Mouse (Mus musculus): ENCODE results near the gene Idnk.
"Not testable (repeated sequence)": the region's sequence is repeated elsewhere in the genome, so short reads cannot be mapped to it uniquely, and the experiment has no call there.

The Idnk gene

DNA sequence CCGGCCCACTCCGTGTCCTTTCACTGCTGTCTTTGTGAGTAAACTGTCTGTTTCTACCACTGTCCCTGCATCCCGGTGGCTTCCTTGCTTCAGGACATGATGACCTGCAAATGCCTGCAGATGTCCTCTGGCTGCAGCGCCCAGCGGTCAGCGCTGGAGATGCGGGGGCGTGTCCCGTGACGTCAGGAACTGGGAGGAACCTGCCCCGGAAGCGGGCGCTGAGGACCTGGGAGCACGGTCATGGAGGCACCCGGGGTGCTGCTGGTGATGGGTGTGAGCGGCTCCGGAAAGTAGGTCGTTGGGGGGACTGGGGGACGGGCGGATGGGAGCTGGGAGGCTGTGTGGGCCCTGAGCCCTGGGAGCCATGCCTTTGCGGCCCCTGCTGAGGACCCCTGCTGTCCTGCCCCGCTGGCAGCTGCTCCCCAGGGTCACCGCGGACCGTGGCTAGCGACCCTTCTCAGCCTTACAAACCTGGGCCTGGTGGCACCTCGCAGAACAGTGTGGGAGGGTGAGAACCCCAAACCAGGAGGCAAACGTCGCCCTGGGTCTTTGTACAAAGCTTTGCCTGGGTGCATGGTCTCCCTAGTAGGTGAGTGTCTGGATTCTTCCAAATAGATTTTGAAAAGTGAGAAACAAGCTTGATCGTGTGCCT is at the start of gene Idnk:
TSS of gene Idnk (plus strand) at position 203 of the 652 bp plus-strand sequence.
- peak; percentile 85 to 91 for DNase-seq

DNA sequence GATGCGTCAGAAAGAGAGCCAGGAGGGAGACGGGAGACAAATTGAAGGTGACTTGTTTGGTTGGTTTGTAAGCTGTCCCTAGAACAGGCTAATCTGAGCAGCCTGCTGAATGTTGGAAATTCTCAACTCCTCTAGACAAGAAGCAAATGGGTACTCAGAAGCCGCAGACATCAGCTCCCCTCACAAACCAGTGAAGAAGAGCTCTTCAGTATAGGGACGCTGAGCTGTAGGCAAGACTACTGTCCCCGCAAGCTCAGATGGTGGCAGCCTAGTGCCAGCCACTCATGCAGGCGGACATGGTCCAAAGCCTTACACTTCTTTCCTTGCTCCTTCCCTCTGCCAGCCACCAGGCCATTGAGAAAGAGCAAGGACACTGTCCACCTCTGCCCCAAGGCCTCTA is 46.1 kb upstream of the Idnk start:
- DNase-seq, result peak; percentile 58 to 61

DNA sequence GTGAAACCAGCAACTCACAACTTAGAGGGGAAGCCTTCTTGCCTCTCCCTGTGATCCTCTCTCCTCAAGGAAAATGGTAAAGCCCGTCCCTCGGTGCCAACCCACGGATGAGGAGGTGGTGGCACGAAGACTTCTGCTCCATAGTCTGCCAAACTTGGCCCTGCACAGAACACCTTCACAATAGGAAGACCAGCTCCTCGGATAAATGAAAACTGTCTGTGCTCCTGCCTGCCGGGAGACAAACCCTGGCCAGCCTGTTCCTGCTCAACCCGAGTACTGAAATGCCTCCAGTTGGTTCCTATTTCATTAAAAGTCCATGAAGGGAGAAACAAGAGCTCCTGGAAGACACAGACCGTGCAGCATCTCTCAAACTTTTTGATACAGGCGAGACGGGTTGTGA is 45.3 kb upstream of the Idnk start:
- peak in 1 of 2 experiments; percentile 33 for DNase-seq

DNA sequence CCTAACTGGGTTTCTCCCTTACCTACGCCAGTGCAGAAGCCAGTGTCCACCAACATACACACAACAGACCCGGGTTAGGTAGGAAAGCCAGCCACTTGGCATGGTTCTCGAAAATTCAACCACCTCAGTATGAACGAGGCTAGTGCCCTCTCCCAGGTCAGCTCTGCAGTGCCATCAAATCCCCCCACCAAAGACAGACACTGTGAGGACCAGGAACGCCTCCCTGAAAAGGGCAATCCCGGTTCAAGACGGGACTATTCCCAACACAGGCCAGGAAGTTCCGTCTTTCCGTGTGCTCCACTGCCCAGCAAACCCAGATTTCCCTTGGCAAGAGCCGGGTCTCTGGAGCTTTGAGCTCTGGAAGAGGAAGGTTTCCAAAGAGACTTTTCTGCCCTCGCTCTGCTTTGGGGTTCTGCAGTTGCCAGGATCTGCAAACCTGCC is 44.8 kb upstream of the Idnk start:
- peak; percentile 50 to 69 for DNase-seq

DNA sequence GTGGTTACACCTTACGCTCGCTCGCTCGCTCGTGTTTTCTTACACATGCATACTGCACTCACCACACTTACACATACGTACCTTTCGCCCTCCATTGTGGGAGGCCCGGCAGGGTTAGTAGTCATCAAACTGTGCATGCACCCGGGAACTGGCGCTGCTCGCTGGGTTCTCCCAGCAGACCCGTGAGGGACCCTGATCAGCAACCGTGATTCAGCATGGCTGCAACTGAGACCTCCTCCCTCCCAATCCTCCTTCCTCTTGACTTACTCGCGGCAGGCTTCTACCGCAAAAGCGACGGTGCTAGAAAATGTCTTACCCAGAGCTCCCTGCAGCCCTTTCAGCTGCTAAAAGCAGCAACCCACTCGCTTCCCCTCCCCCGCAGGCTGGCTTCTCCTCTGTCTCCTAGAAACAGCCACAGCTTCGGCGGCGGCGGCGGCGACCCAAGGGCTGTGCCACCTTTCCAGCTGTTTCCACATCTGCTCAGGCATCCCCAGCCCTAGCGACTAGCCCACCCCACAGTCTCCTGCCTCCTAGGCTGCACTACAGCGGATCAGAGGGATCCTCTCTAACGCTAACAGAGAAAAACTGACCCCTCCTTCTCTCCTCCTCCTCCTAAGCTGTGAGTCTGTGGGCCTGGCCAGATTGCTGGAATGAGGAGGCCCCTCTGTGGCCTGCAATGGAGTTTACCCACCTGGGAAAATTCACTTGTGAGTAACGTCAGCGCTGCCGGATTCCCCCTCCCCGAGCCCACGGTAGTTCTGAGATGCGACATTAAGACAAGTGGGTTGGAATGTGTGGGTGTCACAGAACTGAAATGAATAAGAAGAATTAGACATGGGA is 44.2 kb upstream of the Idnk start, which contains the start of gene Klhl3:
TSS of gene Klhl3 (minus strand) at position 532 of the 840 bp plus-strand sequence.
- DNase-seq, result peak; percentile 83 to 85

DNA sequence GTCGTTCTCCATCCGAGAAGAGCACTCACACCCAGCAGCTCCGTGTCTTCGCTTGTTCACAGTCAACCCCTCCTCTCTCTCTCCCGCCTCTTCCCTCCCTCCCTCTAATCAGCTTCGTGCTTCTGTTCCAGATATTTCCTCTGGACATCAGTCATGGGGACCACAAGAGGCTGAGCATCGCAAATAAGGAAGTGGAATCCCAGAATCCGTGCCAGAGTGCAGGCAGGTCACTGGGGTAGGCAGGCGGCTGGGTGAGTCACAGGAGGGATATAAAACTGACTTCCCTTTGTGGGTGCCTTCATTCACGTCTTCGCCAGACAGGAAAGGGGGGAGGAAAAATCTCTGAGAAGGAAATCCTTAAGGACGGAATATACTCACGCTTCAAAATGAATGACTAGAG is 42.2 kb upstream of the Idnk start:
- DNase-seq, result no peak

DNA sequence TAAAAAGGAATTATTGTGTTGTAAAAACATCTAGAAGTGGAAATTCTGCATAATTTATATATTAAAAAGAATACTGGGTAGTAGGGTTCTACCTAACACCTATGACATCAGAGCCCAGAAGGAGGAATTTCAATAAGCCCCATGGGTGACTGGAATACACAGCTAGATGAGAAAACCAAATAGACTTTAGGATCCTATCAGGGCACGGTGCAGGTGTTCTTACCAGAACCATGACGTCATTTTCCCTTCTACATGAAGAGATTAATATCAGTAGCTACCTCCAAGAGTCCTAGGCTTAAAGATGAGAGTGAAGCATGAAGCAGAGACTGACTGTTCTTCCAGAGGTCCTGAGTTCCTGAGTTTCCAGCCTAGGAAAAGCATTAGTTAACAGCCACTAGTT is 40.6 kb upstream of the Idnk start:
- DNase-seq, result no peak

DNA sequence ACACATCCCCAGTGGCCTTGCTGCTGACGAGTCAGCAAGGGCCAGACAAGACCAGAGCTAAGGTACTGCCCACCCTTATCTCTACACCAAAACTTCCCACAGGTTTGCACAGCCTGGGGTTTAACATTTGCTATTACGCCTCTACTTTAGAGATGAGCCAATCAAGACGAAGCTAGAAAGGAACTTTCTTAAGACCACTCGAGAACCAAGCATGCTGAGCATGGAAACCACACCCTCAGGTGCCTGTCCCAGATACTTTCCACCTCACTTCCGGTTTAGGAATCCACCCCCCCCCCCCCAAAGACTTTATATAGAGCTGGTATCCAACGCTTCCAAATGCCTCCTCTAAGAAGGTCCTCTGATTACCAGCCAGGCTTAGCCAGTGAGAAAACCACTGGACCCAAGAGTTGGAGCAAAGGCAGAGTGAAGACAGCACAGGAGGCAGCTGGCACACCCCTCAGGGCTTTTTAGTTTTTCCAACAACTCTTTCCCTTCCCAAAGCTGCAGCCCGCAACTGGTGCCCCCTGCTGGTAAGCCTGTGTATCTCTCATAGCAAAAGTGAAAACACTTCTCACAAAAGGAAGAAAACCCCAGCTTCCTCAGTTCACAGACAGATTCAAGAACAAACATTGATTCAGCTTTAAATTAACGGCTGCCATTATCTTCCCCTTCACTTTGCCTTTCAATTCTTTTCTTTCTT is 40.0 kb upstream of the Idnk start:
- peak; percentile 60 to 79 for DNase-seq

DNA sequence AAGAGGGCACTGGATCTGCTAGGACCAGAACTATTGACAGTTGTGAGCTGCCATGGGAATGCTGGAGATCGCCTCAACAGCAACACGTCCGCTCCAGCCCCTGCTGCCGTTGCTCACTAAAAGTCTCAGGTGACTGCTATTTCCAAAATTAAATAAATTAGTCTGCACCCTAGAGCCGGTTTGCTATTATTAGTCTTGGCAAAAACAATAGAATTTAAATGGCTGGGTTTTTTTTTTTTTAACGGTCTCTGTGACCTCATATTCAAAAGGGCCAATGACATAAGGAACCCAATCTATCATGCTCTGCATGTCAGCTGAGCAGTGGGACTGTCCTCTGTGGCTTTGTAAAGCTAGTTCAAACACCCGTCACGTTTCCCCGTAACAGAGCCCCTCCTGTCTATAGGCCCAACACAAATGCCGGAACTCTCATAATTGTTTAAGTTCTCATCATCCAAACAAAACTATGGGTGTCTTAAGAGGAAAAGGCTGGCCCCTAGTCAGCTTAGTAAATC is 34.6 kb upstream of the Idnk start:
- DNase-seq, result peak in 1 of 2 experiments; percentile 4

DNA sequence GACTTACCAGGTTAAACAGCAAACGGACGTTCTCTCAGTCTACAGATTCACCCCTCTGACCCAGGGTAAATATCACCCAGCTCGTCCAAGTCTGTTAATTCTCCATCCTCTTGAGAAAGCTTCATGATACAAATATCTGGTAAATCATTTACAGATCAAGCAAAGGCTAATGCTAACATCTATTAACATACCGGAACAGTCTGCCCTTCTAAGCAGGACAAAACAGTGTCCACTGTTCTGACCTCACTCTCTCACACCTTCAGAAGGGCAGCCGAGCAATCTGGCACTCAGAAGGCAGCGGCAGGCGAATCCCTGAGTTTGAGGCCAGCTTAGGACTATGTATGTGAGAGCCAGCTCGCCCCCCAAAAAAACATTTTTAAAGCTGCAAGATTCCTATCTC is 34.1 kb upstream of the Idnk start:
- DNase-seq, result peak in 1 of 2 experiments; percentile 12

DNA sequence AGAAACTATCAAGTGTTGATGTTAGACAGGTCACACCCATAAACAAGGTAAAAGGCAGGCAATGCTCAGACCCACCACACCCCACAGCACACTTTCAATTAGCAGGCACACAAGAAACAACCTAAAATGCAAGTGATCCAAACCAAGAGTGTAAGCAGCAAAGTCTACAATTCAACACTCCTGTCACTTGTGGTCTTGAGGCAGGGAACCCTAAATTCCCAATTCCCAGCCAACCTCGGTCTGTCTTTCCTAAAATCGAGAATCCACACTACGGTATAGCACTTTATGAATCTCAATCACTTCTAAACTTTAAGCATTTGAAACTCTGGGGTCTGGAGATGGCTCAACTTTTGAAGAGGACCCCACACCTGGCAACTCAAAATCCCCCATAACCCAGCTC is 33.2 kb upstream of the Idnk start:
- DNase-seq, result peak in 1 of 2 experiments; percentile 1

DNA sequence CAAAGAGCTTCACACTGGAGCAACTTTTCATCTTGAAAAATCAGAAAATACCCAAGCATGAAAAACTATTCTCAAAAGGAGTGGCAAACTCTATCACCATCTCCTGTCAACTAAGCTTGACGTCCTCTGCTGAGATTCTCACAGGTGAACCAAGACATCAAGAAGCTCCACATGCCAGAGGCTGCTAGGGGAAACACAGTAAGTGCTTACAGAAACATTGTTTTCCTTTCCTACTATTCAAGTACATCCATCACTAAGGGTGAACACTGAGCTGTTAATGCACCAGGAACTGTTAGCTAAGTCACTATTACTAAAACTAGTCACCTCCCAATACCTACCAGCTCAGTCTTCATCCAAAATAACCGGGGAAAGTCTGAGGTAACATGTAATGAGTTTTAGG is 32.5 kb upstream of the Idnk start:
- peak in 1 of 2 experiments; percentile 1 for DNase-seq

DNA sequence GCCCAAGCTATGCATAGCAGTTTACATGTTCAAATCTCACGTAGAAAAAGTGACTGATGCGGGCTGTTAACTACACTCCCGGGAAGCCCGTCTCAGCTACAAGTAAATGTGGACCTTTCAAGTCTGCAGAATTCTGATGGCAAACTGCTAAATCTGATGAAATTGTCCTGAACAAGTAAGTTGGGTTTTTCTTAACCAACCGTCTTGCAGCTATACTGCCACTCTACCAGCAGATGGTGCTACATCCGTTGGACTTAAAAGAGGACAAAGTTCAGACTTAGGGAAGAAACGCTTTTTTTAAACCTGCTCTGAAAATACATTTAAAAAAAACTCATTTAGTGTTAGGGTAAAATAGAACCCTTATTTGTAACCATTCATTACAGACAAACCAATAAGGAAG is 31.3 kb upstream of the Idnk start:
- DNase-seq, result peak; percentile 30 to 53

DNA sequence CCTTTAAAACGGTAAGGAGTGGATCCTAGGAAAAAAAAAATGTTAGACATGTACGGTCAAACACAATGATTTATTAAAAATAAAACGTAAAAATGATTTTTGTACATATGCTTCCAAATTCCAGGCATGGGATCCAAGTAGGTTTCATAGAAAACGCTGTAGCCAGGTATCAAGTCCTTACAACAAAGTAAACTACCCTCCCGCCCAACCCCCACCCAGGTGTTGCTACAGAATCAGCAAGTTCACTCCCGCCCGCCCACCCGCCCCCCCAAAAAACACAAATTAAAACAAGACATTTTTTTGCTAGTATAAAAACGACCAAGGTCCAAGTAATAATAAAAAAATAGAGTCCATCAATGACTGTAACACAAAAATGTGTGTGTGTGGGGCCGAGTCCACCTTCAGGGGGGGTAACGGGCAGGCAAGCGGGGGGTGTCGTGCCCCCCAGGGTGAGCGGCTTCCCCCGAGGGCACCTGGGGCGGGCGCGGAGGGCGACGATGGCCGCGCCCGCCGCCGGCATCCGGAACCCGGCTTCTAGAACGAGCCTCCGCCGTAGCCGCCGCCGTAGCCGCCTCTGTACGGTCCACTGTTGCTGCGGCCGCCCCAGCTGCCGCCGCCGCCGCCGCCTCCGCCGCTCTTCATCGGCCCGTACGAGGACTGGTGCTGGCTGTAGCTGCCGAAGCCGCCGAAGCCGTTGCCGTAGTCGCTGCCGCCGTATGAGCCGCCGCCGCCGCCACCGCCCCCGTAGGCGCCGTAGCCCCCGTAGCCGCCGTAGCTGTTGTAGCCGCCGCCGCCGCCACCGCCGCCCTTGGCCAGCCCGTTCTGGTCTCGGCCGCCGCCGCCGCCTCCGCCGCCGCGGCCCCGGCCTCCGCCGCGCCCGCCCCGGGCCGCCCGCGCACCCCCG is 30.3 kb upstream of the Idnk start:
- peak in 1 of 2 experiments; percentile 1 for DNase-seq

DNA sequence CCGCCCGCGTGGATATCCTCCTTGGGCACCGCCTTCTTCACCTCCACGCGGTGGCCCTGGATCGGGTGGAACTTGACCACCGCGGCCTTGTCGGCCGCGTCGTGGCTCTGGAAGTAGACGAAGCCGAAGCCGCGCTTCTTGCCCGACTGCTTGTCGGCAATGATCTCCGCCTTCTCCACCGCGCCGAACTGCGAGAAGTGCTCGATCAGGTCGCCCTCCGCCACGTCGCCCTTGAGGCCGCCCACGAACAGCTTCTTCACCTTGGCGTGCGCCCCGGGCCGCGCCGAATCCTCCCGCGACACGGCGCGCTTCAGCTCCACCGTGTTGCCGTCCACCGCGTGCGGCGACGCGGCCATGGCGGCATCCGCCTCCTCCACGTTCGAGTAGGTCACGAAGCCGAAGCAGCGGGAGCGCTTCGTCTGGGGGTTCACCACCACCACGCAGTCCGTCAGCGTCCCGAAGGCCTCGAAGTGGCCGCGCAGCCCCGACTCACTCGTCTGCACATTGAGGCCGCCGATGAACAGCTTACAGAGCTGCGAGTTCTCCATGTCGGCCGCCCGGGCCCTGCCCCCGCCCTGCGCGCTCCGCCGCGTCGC is 29.6 kb upstream of the Idnk start:
- DNase-seq, result peak; percentile 75 to 88

DNA sequence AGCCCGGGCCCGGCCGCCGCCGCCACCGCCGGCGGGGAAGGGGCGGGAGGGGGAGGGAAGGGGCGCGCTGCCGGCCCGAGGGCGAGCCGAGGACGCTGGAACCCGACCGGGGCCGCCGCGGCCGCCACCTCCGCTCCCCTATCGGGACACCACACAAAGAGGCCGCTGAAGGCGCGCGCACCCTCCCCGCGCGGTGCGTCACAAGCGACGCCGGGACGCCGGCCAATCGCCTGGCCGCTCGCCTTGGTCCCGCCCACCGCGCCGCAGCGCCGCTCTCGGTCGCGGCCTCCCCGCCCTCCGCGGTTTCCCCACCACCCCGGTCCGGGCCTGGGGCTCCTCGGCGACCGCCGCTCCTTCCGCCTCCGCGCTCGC is 29.1 kb upstream of the Idnk start, which contains the start of gene Hnrnpa0:
TSS of gene Hnrnpa0 (minus strand) at position 161 of the 372 bp plus-strand sequence.
- peak; percentile 99 for DNase-seq

DNA sequence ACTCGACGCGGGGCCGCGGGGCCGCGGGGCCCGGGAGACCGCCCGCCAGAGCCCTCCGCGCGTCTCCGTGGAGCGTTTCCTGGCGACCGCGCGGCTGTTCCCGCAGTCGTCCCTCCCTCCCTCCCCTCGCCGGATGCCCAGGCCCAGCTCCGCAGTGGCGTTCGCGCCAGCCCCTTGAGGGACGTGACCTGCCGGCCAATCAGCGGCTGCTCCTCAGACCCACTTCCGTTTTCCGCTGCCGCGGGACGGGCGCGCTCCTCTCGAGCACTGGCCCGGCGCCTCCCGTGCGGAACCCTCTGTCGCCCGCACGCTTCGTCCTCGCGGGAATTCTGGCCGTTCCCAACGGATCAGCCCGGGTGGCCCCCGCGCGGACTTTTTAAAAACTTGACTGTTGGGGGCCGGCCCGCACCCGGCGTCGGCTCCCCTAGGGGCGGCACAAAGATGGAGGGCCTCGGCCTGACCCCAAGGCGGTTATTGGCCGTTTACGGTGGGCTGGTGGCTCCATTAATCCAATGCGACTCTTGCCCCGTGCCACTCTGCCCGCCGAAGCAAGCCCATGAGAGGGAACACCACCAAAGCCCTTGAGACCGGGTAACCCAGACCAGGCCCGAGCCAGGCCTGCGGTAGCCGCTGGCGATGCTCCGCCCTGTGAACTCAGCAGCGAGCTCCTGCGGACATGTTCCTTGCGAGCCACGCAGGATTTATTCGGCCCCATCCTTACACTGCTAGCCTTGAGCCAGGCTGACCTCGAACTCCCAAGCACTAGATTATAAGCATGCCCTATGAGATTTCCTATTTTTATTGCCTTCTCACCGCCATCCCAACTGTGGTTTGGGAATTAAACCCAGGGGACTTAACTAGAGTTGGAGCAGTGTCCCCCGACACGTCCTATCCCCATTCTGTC is 28.4 kb upstream of the Idnk start:
- peak; percentile 98 to 99 for DNase-seq

DNA sequence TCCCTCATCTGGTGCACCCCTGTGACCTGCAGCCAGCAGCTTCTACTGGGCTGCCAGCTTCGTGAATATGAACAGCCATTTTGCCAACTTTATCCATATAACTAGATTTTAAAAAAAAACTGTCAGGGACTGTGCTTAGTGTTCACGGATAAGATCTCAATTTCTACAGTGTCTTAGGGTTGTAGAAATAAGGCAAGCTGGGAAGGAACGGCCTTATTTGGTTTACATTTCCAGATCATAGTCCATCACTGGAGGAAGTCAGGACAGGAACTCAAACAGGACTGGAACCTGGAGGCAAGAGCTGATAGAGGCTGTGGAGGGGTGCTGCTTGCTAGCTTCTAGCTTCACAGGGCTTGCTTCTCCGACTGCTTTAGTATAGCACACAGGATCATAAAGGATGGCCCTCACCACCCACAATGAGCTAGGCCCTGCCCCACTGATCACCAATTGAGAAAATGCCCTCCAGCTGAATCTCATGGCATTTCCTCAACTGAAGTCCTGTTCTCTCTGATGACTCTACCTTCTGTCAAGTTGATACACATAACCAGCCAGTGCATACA is 27.7 kb upstream of the Idnk start:
- peak in 1 of 2 experiments; percentile 14 for DNase-seq

DNA sequence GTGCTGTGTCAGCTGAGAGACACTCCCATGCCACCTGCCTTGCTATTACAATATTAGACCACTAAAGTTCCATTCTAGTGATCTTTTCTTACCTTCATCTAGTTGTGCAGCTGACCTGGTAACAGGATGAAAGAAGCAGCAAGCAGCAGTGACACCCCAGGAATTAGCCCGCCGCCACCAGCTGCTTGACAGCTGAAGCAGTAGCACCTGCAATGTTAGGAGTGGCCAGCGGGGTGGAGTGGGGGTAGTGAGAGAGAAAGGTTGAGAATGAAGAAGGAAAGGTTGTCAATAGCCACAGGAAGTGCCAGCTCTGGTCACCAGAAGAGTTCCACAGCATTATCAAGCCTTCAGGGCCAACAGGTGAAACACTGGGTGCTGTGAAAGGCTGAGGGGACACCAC is 25.8 kb upstream of the Idnk start:
- peak in 1 of 2 experiments; percentile 4 for DNase-seq

DNA sequence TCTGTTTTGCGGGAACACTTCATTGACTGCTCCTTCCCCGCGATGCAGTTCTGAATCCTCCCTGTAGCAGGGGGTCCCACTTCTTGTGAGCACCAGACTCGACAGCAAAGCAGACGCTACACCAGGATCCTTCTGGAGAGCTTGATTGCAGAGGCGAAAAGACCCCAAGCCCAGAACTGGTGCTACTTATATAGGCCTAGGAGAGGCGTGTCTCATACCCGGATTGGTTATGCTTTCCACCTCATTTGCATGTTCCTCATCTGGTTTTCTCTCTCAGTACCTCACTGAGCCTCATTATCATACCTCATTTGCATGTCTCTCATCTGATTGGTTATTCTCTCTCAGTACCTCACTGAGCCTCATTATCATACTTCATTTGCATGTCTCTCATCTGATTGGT is 10.8 kb upstream of the Idnk start:
- not testable (repeated sequence) for DNase-seq
